Mouse (Mus musculus): ENCODE results near the gene Sestd1. TPM values are rescaled to one million over a fixed set of nuclear protein-coding genes. Genes with fewer than 3 reads are reported as not detected.

The Sestd1 gene
- polyA plus RNA-seq, 1 experiment from 2014 or later: 27.3 TPM

DNA sequence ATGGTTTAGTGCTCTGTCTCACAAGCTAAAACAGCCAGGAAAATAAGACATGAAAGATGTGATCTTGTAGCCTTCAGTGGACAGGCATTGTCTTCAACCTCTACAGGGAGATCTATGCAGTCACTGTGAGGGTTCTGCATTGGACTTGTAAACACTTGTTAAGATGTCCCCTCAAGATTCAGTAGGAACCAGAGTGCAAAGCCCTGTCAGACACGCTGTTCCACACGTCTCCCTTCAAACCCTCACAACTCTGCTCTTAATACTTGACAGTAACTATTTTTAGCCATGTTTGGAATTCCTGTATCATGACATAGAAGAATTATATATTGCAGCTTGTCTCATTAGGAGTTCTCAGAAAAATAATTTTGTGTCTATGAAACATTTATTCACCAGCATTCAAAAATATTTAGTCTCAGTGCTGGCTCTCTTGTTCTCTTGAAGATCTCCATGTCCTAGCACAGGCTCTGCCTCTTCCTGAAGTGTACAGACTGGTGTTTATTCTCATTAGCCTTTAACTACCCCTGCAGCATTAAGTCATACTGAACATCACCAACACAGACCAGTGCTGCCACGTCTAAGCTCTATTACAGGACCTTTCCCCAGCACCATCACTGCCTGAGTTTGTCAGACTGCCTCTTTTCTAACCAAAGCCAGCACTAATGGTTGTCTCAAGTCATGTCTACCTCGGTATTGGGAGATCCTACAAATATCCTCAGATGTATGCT is 98.0 kb downstream of the Sestd1 start:
- H3K27me3 ChIP-seq (ENCODE audit: control insufficient read depth, insufficient read depth, low read length): no peaks in the 10 kb centered on the region
- no peaks in the 10 kb centered on the region for H3K36me3 ChIP-seq (ENCODE audit: control insufficient read depth, insufficient read depth, low read length)
- H3K9ac ChIP-seq (ENCODE audit: low read length): no peak overlapping the region
- DNase-seq (ENCODE audit: low spot score, missing footprints) (peak; percentile 56), ATAC-seq (ENCODE audit: low FRiP score) (no peak)
- H3K4me2 ChIP-seq: no peak overlapping the region
- H3K9me3 ChIP-seq (ENCODE audit: control insufficient read depth, low read length): no peaks in the 10 kb centered on the region
- no peak overlapping the region for H3K27ac ChIP-seq (ENCODE audit: low read depth, low read length)
- no peaks in the 10 kb centered on the region for H3K4me1 ChIP-seq (ENCODE audit: control insufficient read depth, insufficient read depth, low read length)
- H3K4me3 ChIP-seq (ENCODE audit: low read depth, low read length): no peak overlapping the region
- 86% methylated on average over 4 of the region's 4 CpGs for WGBS

GRCm38 (mm10) chr2:77177472-77177871 is 102.9 kb downstream of the Sestd1 start:
- H3K9ac ChIP-seq (ENCODE audit: low read length): no peak overlapping the region
- DNase-seq (ENCODE audit: low spot score, missing footprints): peak; percentile 37
- H3K27me3 ChIP-seq (ENCODE audit: control insufficient read depth, insufficient read depth, low read length): no peaks in the 10 kb centered on the region
- H3K4me3 ChIP-seq (ENCODE audit: low read depth, low read length): no peak overlapping the region
- H3K36me3 ChIP-seq (ENCODE audit: control insufficient read depth, insufficient read depth, low read length): no peaks in the 10 kb centered on the region
- H3K4me2 ChIP-seq: no peak overlapping the region
- no peaks in the 10 kb centered on the region for H3K9me3 ChIP-seq (ENCODE audit: control insufficient read depth, low read length)
- 83% methylated on average over 2 of the region's 2 CpGs for WGBS
- peak; percentile 12; the same call in 1 of the 2 replicates for ATAC-seq (ENCODE audit: low FRiP score)
- H3K27ac ChIP-seq (ENCODE audit: low read depth, low read length): no peak overlapping the region
- H3K4me1 ChIP-seq (ENCODE audit: control insufficient read depth, insufficient read depth, low read length): peaks cover under 1% of the 10 kb centered on the region; the same call in 1 of the 2 replicates

DNA sequence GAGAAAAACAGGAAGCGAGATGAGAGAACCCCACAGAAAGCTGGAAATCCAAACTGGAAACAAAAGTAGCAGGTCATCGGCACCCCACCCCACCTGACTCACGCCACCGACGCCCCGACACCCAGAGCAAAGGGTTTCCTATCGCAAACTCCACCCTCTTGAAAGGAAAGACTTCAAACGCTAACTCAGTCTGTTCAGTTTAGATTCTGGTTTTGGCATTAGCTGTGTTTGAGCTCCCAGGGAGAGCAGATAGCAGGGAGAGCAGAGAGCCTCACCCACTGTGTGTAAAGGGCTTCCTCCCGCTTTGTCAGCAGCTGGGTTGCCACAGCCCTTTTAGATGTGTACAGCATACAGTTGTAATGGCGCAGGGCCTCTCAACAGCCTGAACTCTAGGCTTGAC is 104.0 kb downstream of the Sestd1 start:
- no peak overlapping the region for H3K9ac ChIP-seq (ENCODE audit: low read length)
- WGBS: 68% methylated on average over 10 of the region's 10 CpGs
- H3K27ac ChIP-seq (ENCODE audit: low read depth, low read length): no peak overlapping the region
- no peaks in the 10 kb centered on the region for H3K27me3 ChIP-seq (ENCODE audit: control insufficient read depth, insufficient read depth, low read length)
- no peak for ATAC-seq (ENCODE audit: low FRiP score)
- no peaks in the 10 kb centered on the region for H3K36me3 ChIP-seq (ENCODE audit: control insufficient read depth, insufficient read depth, low read length)
- H3K4me2 ChIP-seq: no peak overlapping the region
- no peaks in the 10 kb centered on the region for H3K9me3 ChIP-seq (ENCODE audit: control insufficient read depth, low read length)
- peaks cover 11% of the 10 kb centered on the region for H3K4me1 ChIP-seq (ENCODE audit: control insufficient read depth, insufficient read depth, low read length)
- H3K4me3 ChIP-seq (ENCODE audit: low read depth, low read length): no peak overlapping the region
- DNase-seq (ENCODE audit: low spot score, missing footprints): no peak

DNA sequence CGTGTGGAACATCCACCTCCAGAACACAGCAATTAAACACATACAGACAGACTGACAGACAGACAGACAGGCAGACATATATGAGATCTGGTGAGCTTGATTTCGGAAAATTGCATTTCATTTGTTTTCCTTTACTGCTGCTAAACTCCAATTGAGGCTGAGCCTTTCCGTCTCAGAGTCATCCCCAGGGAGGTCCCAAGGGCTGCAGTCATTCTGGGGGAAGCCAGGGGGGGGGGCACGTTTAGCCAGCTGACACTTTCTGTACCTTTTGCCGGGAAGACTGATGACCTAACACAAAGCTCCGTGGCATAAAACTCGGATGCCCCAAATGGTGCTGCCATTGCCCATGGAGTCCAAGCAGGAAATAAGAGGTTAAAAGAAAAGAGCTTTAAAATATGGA is 105.0 kb downstream of the Sestd1 start:
- ATAC-seq (ENCODE audit: low FRiP score) (no peak), DNase-seq (ENCODE audit: low spot score, missing footprints) (peak; percentile 84)
- Histone ChIP-seq H3K4me3 (ENCODE audit: low read depth, low read length) (no peak overlapping the region), H3K9ac (ENCODE audit: low read length) (no peak overlapping the region), H3K27me3 (ENCODE audit: control insufficient read depth, insufficient read depth, low read length) (no peaks in the 10 kb centered on the region), H3K9me3 (ENCODE audit: control insufficient read depth, low read length) (no peaks in the 10 kb centered on the region), H3K4me1 (ENCODE audit: control insufficient read depth, insufficient read depth, low read length) (peaks cover 20% of the 10 kb centered on the region), H3K27ac (ENCODE audit: low read depth, low read length) (no peak overlapping the region), H3K4me2 (no peak overlapping the region), H3K36me3 (ENCODE audit: control insufficient read depth, insufficient read depth, low read length) (no peaks in the 10 kb centered on the region)
- 73% methylated on average over 7 of the region's 7 CpGs for WGBS

DNA sequence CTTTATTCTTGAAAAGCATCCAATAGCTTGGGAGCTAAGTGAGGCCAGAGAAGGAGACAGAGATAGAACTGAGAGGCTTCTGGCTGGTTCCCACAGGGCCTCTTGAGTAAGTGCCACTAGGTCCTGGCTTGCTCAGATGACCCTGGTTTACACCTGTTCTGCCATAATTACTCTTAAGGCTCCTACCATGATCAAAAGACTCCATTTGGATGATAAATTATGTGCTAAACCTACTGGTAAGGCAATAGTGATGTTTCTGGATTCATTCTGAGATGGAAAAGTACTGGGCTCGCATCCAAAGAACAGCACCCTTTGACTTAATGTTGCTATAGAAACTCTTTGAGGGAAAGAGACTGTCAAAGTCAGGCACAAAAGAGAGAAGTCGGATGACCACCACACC is 106.1 kb downstream of the Sestd1 start:
- Histone ChIP-seq H3K36me3 (ENCODE audit: control insufficient read depth, insufficient read depth, low read length) (no peaks in the 10 kb centered on the region), H3K4me2 (no peak overlapping the region), H3K9me3 (ENCODE audit: control insufficient read depth, low read length) (no peaks in the 10 kb centered on the region), H3K9ac (ENCODE audit: low read length) (no peak overlapping the region), H3K4me1 (ENCODE audit: control insufficient read depth, insufficient read depth, low read length) (peaks cover 26% of the 10 kb centered on the region), H3K4me3 (ENCODE audit: low read depth, low read length) (no peak overlapping the region), H3K27me3 (ENCODE audit: control insufficient read depth, insufficient read depth, low read length) (no peaks in the 10 kb centered on the region), H3K27ac (ENCODE audit: low read depth, low read length) (no peak overlapping the region)
- DNase-seq (ENCODE audit: low spot score, missing footprints): peak; percentile 77
- WGBS: 66% methylated on average over 2 of the region's 2 CpGs
- ATAC-seq (ENCODE audit: low FRiP score): no peak

DNA sequence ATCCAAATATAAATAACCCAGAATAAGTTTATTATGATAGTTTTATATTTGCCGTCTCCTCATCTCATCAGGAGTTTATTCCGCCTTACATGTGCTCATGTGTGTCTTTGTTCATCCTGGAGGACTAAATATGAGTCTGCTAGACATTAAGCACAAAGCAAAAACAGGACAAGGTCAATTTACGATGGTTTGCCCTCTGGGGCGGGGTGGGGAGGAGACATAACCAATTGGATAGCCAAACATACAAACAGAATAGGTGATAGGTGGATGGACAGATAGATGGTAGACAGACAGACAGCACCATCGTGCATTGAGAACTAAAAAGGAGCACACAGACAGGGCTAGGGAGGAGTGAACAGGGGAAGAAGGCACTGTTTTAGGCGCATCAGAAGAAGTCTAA is 106.6 kb downstream of the Sestd1 start:
- Histone ChIP-seq H3K36me3 (ENCODE audit: control insufficient read depth, insufficient read depth, low read length) (no peaks in the 10 kb centered on the region), H3K27me3 (ENCODE audit: control insufficient read depth, insufficient read depth, low read length) (no peaks in the 10 kb centered on the region), H3K4me1 (ENCODE audit: control insufficient read depth, insufficient read depth, low read length) (peaks cover 26% of the 10 kb centered on the region), H3K4me2 (no peak overlapping the region), H3K4me3 (ENCODE audit: low read depth, low read length) (no peak overlapping the region), H3K9me3 (ENCODE audit: control insufficient read depth, low read length) (no peaks in the 10 kb centered on the region), H3K27ac (ENCODE audit: low read depth, low read length) (no peak overlapping the region), H3K9ac (ENCODE audit: low read length) (no peak overlapping the region)
- no peak for ATAC-seq (ENCODE audit: low FRiP score)
- 93% methylated on average over 6 of the region's 6 CpGs for WGBS
- peak; percentile 66 for DNase-seq (ENCODE audit: low spot score, missing footprints)

DNA sequence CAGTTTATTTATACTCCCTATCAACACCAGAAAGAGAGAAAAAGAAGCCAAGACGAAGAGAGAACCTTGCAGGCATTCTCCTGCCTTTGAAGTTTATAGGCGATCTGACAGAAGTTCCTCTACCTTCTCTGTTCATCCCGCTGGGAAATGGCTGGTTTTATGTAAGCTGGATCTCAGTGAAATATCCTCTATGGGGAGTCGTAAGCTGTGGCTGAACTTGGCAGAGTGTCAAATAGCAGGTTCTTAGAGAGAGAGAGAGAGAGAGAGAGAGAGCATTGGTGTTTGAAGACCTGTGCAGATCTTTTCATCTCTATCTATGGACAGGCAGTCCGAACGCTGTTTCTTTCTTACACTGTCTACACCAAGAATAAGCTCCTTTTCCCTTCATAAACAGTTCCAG is 107.0 kb downstream of the Sestd1 start:
- no peak overlapping the region for H3K9ac ChIP-seq (ENCODE audit: low read length)
- no peaks in the 10 kb centered on the region for H3K27me3 ChIP-seq (ENCODE audit: control insufficient read depth, insufficient read depth, low read length)
- no peaks in the 10 kb centered on the region for H3K9me3 ChIP-seq (ENCODE audit: control insufficient read depth, low read length)
- H3K4me1 ChIP-seq (ENCODE audit: control insufficient read depth, insufficient read depth, low read length): peaks cover 26% of the 10 kb centered on the region
- WGBS: 77% methylated on average over 6 of the region's 6 CpGs
- no peak overlapping the region for H3K4me2 ChIP-seq
- ATAC-seq (ENCODE audit: low FRiP score) (no peak), DNase-seq (ENCODE audit: low spot score, missing footprints) (peak; percentile 44)
- H3K4me3 ChIP-seq (ENCODE audit: low read depth, low read length): no peak overlapping the region
- H3K36me3 ChIP-seq (ENCODE audit: control insufficient read depth, insufficient read depth, low read length): no peaks in the 10 kb centered on the region
- no peak overlapping the region for H3K27ac ChIP-seq (ENCODE audit: low read depth, low read length)

DNA sequence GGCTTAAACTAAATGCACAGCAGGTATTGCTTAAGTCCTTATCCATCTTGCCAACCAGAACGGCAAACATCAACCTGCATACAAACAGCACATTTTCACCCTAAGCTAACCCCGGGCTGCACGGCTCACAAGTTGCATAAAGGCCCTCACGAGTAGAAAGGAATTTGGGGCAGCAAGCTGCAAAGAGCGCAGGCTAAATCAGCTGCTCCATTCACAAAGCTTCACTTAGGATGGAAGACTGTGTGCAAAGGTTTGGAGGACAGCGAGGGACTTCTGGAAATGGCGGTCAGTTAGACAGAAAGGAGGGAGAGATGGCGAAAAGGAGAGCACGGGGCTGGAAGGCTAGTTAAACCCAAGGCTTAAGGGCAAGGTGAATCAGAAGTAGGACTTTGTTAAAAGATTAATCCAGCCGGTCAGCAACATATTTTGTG is 108.1 kb downstream of the Sestd1 start:
- Histone ChIP-seq H3K27me3 (ENCODE audit: control insufficient read depth, insufficient read depth, low read length) (no peaks in the 10 kb centered on the region), H3K27ac (ENCODE audit: low read depth, low read length) (no peak overlapping the region), H3K4me2 (peak overlapping the region; percentile 40), H3K4me1 (ENCODE audit: control insufficient read depth, insufficient read depth, low read length) (peaks cover 26% of the 10 kb centered on the region), H3K9me3 (ENCODE audit: control insufficient read depth, low read length) (no peaks in the 10 kb centered on the region), H3K9ac (ENCODE audit: low read length) (no peak overlapping the region), H3K36me3 (ENCODE audit: control insufficient read depth, insufficient read depth, low read length) (no peaks in the 10 kb centered on the region), H3K4me3 (ENCODE audit: low read depth, low read length) (no peak overlapping the region)
- ATAC-seq (ENCODE audit: low FRiP score): peak; percentile 8; the same call in 1 of the 2 replicates
- DNase-seq (ENCODE audit: low spot score, missing footprints): peak; percentile 96
- 15% methylated on average over 10 of the region's 10 CpGs for WGBS

- H3K4me2 ChIP-seq: peak overlapping the region; percentile 40
- H3K27ac ChIP-seq (ENCODE audit: low read depth, low read length): no peak overlapping the region
- no peaks in the 10 kb centered on the region for H3K9me3 ChIP-seq (ENCODE audit: control insufficient read depth, low read length)
- H3K9ac ChIP-seq (ENCODE audit: low read length): peak overlapping the region; percentile 36; the same call in 1 of the 2 replicates
- no peaks in the 10 kb centered on the region for H3K36me3 ChIP-seq (ENCODE audit: control insufficient read depth, insufficient read depth, low read length)
- peaks cover 26% of the 10 kb centered on the region for H3K4me1 ChIP-seq (ENCODE audit: control insufficient read depth, insufficient read depth, low read length)
- DNase-seq (ENCODE audit: low spot score, missing footprints) (peak; percentile 91), ATAC-seq (ENCODE audit: low FRiP score) (peak; percentile 67)
- WGBS: 30% methylated on average over 23 of the region's 23 CpGs
- H3K4me3 ChIP-seq (ENCODE audit: low read depth, low read length): no peak overlapping the region
- H3K27me3 ChIP-seq (ENCODE audit: control insufficient read depth, insufficient read depth, low read length): no peaks in the 10 kb centered on the region
Measured at GRCm38 (mm10) chr2:77171444-77172240, 108.8 kb downstream of the Sestd1 start.

All from midbrain, embryonic 11.5 days (tissue).